ENCODE assay signal across 30 mouse cellular contexts in the genomic region with DNA sequence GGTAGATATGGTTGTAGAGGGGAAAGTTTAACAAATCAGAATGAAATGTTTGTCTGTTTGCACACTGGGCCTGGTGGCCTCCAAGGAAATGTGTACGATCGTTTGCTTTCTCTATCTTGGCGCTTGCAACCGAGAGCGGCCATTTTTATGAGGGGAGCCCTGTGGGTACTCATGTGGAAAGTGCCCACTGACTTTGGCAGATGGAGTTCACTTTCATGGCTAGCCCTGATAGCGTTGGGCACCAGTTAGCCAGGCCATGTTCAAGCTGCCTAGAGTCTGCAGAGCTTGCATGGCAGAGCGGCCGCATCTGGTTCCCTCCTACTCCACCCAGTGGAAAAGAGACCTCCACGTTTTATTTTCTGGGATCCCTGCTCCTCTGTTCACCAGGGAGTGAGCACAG. TPM values are rescaled to one million over a fixed set of nuclear protein-coding genes. Genes with fewer than 3 reads are reported as not detected.
"Had no signal": no experiment of that assay in that cellular context is flagged by ENCODE, and none has a peak within 500 bp of the region (broad histone marks: within the 10 kb centered on the region; RNA-seq: fewer than 3 reads in every experiment).

No protein-coding gene starts in this region.

- H3K9ac ChIP-seq: heart, embryonic 12.5 days; hindbrain, embryonic 12.5 days; hindbrain, embryonic 14.5 days; intestine, embryonic 15.5 days; limb, embryonic 12.5 days; liver, embryonic 13.5 days; liver, embryonic 15.5 days; liver, postnatal 0 days had no signal

- H3K27me3 ChIP-seq: hindbrain, embryonic 12.5 days; intestine, embryonic 15.5 days; limb, embryonic 12.5 days; liver, embryonic 13.5 days; liver, embryonic 15.5 days had no signal

- H3K27ac ChIP-seq: gastrocnemius, adult 2 months; heart, embryonic 10.5 days; hindbrain, embryonic 10.5 days; hindbrain, embryonic 12.5 days; hindbrain, embryonic 14.5 days; intestine, embryonic 15.5 days; kidney, postnatal 0 days; layer of hippocampus, adult 2 months; left cerebral cortex, adult 2 months; limb, embryonic 10.5 days; limb, embryonic 12.5 days; liver, embryonic 13.5 days; liver, embryonic 15.5 days had no signal

- DNase-seq: gastrocnemius, adult 2 months; gastrocnemius, postnatal 10 days; gastrocnemius, postnatal 25 days; heart, adult 18-20 months; heart, postnatal 10 days; heart, postnatal 4 days; kidney, adult 18-20 months; kidney, postnatal 4 days; liver; liver, embryonic 13.5 days; liver, postnatal 0 days had no signal

- H3K4me2 ChIP-seq: heart, embryonic 12.5 days; hindbrain, embryonic 12.5 days; hindbrain, embryonic 14.5 days; intestine, embryonic 15.5 days; limb, embryonic 12.5 days; liver, embryonic 11.5 days; liver, embryonic 13.5 days; liver, embryonic 15.5 days had no signal

- H3K4me3 ChIP-seq: gastrocnemius, adult 2 months; heart, embryonic 10.5 days; heart, embryonic 12.5 days; hindbrain, embryonic 10.5 days; hindbrain, embryonic 12.5 days; intestine, embryonic 15.5 days; layer of hippocampus, adult 2 months; left cerebral cortex, adult 2 months; limb, embryonic 10.5 days; limb, embryonic 12.5 days; liver, embryonic 13.5 days; liver, embryonic 15.5 days had no signal

- H3K36me3 ChIP-seq: heart, embryonic 10.5 days; heart, embryonic 12.5 days; intestine, embryonic 15.5 days; liver, embryonic 13.5 days; liver, embryonic 15.5 days had no signal

- ATAC-seq: hindbrain, embryonic 16.5 days; inflammation-experienced regulatory T-cells, adult 6 months; intestine, postnatal 0 days; liver, postnatal 0 days had no signal

- H3K9me3 ChIP-seq: heart, embryonic 10.5 days; heart, embryonic 12.5 days; hindbrain, embryonic 10.5 days; hindbrain, embryonic 12.5 days; intestine, embryonic 15.5 days; limb, embryonic 10.5 days; limb, embryonic 12.5 days; liver, embryonic 13.5 days; liver, embryonic 15.5 days had no signal

- H3K4me1 ChIP-seq: heart, embryonic 10.5 days; heart, embryonic 12.5 days; hindbrain, embryonic 10.5 days; hindbrain, embryonic 12.5 days; intestine, embryonic 15.5 days; limb, embryonic 10.5 days; limb, embryonic 12.5 days; liver, embryonic 13.5 days; liver, embryonic 15.5 days had no signal

RNA-seq across cellular contexts. Expression of a gene that starts 10.9 kb away (rescaled TPM):
- polyA plus RNA-seq: heart, embryonic 10.5 days; heart, embryonic 12.5 days; heart, embryonic 14.5 days; heart, embryonic 16.5 days; hindbrain, embryonic 10.5 days; hindbrain, embryonic 12.5 days; hindbrain, embryonic 14.5 days; hindbrain, embryonic 16.5 days; inflammation-experienced regulatory T-cells, adult 6 months; intestine, embryonic 15.5 days; intestine, postnatal 0 days; kidney, postnatal 0 days; limb, embryonic 10.5 days; limb, embryonic 12.5 days; liver, embryonic 11.5 days; liver, embryonic 13.5 days; liver, embryonic 15.5 days; liver, postnatal 0 days had no signal

RNA-seq across cellular contexts. Expression of a gene that starts 20.3 kb away (rescaled TPM):
- polyA plus RNA-seq: heart, embryonic 10.5 days; heart, embryonic 12.5 days; heart, embryonic 14.5 days; heart, embryonic 16.5 days; hindbrain, embryonic 10.5 days; hindbrain, embryonic 12.5 days; hindbrain, embryonic 14.5 days; hindbrain, embryonic 16.5 days; inflammation-experienced regulatory T-cells, adult 6 months; intestine, embryonic 15.5 days; intestine, postnatal 0 days; kidney, postnatal 0 days; limb, embryonic 10.5 days; limb, embryonic 12.5 days; limb, embryonic 14.5 days; liver, embryonic 11.5 days; liver, embryonic 13.5 days; liver, embryonic 15.5 days; liver, postnatal 0 days had no signal

RNA-seq across cellular contexts. Expression of a gene that starts 31.4 kb away (rescaled TPM):
- polyA plus RNA-seq: heart, embryonic 10.5 days; heart, embryonic 12.5 days; heart, embryonic 14.5 days; heart, embryonic 16.5 days; hindbrain, embryonic 10.5 days; hindbrain, embryonic 12.5 days; hindbrain, embryonic 14.5 days; hindbrain, embryonic 16.5 days; inflammation-experienced regulatory T-cells, adult 6 months; intestine, embryonic 15.5 days; intestine, postnatal 0 days; kidney, postnatal 0 days; limb, embryonic 10.5 days; limb, embryonic 12.5 days; limb, embryonic 14.5 days; liver, embryonic 11.5 days; liver, embryonic 13.5 days; liver, embryonic 15.5 days; liver, postnatal 0 days had no signal

RNA-seq across cellular contexts. Expression of a gene that starts 43.1 kb away (rescaled TPM):
- polyA plus RNA-seq: heart, embryonic 10.5 days; heart, embryonic 12.5 days; heart, embryonic 14.5 days; heart, embryonic 16.5 days; hindbrain, embryonic 10.5 days; hindbrain, embryonic 12.5 days; hindbrain, embryonic 14.5 days; hindbrain, embryonic 16.5 days; inflammation-experienced regulatory T-cells, adult 6 months; intestine, embryonic 15.5 days; intestine, postnatal 0 days; kidney, postnatal 0 days; limb, embryonic 10.5 days; limb, embryonic 12.5 days; limb, embryonic 14.5 days; liver, embryonic 11.5 days; liver, embryonic 13.5 days; liver, embryonic 15.5 days; liver, postnatal 0 days had no signal

RNA-seq across cellular contexts. Expression of a gene that starts 54.8 kb away (rescaled TPM):
- polyA plus RNA-seq: heart, embryonic 10.5 days; heart, embryonic 12.5 days; heart, embryonic 14.5 days; heart, embryonic 16.5 days; hindbrain, embryonic 10.5 days; hindbrain, embryonic 12.5 days; hindbrain, embryonic 14.5 days; hindbrain, embryonic 16.5 days; inflammation-experienced regulatory T-cells, adult 6 months; intestine, embryonic 15.5 days; intestine, postnatal 0 days; kidney, postnatal 0 days; limb, embryonic 10.5 days; limb, embryonic 12.5 days; limb, embryonic 14.5 days; liver, embryonic 11.5 days; liver, embryonic 13.5 days; liver, embryonic 15.5 days; liver, postnatal 0 days had no signal
